Mouse (Mus musculus): ENCODE results near the gene Ociad1.

Ociad1 gene

GRCm38 (mm10) chr5:73292502-73293457 is at the start of gene Ociad1:
Gene Ociad1 (plus strand): TSS chr5:73292784.
- in situ Hi-C loops (cut with MboI; ENCODE audit: low sequenced_read_pairs) = no loop called here

GRCm38 (mm10) chr5:73244403-73244802 is 48.2 kb upstream of the Ociad1 start:
- in situ Hi-C loops (cut with MboI; ENCODE audit: low sequenced_read_pairs) = no loop called here

- in situ Hi-C loops (cut with MboI; ENCODE audit: low sequenced_read_pairs) = no loop called here
These were observed 46.2 kb upstream of the Ociad1 start for GRCm38 (mm10) chr5:73246414-73246813.

- in situ Hi-C loops (cut with MboI; ENCODE audit: low sequenced_read_pairs) = no loop called here
These were observed 44.4 kb upstream of the Ociad1 start for GRCm38 (mm10) chr5:73248211-73248610.

GRCm38 (mm10) chr5:73249341-73249740 is 43.2 kb upstream of the Ociad1 start:
- in situ Hi-C loops (cut with MboI; ENCODE audit: low sequenced_read_pairs) = no loop called here

- in situ Hi-C loops (cut with MboI; ENCODE audit: low sequenced_read_pairs) = no loop called here
These were observed 39.8 kb upstream of the Ociad1 start for GRCm38 (mm10) chr5:73252739-73253138.

- in situ Hi-C loops (cut with MboI; ENCODE audit: low sequenced_read_pairs) = no loop called here
These were observed 37.9 kb upstream of the Ociad1 start for GRCm38 (mm10) chr5:73254660-73255059.

DNA sequence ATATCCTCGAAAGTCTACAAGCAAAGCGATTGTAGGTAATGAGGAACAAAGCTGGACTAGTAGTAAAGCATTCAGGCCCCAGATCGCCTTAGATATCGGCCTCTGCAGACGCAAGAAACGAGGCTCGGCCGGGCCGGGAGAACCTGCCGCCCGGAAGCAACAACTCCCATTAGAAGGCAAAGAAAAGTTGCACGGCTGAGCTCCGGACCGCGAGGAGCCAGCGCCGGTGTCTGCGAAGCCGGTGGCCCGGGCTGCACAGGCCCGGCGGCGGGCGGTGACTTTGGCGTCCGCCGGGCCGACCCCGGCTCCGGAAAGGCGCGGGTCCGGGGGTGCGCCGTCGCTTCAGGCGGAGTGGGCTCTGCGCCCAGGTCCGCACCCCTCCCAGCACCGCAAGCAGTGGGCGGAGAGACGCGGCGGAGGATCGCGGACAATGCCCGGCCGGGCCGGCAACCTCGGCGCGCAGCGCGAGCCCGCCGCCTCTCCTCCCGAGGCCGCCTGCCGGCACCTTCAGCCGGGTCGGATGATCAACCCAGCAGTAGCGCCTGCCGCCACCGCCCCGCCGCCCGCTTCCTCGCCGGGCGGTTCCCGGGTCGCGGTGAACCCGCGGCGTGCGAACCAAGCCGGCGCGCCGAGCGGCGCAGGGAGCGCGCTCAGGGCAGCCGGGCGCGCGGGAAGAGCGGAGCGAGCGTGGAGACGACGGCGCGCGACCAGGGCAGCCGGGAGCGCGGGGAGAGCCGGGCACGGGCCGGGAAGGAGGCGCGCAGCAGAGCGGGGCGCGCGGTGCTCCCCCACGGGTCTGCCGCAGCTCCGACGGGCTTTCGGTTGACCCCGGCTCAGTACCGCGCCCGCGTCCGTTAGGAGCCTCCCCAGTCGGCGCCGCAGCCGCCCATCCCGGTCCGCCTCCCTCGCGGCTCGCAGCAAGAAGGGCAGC is 37.0 kb upstream of the Ociad1 start:
- in situ Hi-C loops (cut with MboI; ENCODE audit: low sequenced_read_pairs) = no loop called here

DNA sequence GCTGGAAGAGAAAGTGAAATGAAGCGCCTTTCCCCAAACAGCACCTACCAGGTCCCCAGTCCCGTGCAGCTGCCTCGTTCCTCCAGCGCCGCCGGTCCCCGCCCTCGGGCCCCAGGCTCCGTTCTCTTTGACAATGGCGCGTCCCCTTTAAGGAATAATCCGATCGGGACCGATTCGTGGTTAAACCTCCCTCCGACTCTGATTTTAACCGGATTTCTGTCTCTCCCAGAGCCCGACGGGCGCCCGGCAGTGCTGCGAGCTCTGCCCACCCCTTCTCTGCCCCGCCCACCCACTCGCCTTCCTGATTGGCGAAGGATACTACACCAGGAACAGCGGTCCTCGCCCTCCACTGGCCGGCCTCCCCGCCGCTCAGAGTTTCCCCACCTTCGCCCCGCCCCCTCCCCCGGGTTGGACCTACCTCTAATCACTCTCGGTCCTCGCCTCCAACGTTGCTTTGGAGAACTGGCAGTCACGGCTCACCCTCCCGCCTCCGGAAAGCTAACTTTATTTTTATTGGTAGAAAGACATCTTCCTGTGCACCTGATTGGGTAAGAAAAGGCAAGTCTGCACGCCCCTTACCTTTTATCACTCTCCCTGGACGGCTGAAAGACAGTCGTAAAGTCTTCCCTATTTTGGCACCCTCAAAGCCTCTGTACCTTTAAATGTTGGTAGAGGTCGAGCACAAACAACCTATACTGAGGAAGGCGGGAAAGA is 36.1 kb upstream of the Ociad1 start, which contains the start of gene Fryl:
TSS of gene Fryl (minus strand) at position 268 of the 714 bp plus-strand sequence.
- in situ Hi-C loops (cut with MboI; ENCODE audit: low sequenced_read_pairs) = no loop called here

DNA sequence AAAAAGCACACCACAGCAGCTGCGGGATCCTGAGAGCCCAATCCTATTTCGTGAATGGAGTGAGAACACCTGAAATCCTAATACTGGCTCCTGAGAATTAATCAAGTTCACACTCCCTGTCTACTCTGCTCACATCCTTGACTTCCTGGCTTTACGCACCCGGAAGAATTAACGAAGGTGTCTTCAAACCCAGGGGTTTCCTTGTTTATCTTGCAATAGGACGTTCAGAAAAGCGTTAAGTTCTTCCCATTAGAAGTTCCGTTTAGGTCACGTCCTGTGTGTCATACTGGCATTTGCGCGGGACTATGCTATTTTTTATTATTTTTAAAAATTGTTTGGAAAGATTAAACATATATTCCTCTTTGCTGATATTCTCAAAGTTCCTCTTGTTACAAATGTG is 35.5 kb upstream of the Ociad1 start:
- in situ Hi-C loops (cut with MboI; ENCODE audit: low sequenced_read_pairs) = no loop called here

- in situ Hi-C loops (cut with MboI; ENCODE audit: low sequenced_read_pairs) = no loop called here
These were observed 34.9 kb upstream of the Ociad1 start for GRCm38 (mm10) chr5:73257723-73258122.

DNA sequence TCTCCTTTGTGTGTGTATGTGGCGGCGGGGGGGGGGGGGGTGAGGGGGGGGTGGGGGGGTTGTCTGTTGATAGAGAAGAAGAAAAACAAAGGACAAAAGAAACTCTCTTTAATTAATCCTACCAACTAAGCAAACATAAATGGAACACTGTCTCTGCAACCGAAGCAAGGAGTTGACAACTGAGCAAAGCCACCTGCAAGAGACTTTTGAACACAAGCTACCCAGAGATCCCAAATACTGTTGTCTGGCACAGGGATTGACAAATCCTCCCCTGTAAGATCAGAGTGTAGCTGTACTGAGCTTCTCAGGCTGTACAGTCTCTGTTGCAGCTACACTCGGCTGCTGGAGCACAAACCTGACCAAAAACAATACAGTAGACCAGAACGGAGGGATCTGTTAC is 28.5 kb upstream of the Ociad1 start:
- in situ Hi-C loops (cut with MboI; ENCODE audit: low sequenced_read_pairs) = no loop called here

DNA sequence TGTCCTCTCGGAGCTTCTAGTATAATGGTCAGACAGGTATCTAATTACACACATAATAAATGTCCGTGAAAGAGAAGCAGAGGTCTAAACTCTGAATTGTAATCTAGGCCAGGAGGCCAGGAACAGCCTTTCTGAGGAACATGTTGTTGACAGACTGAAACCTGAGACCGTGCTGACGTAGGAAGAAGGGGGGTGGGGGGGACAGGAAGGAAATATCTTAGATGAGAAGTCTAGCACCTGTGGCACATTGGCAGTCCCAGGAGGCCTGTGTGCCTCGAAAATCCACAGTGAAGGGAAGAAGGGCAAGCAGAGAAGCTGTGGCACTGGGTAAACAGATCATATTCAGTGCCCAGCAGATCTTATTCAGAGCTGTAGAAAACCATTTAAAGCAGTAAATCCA is 27.1 kb upstream of the Ociad1 start:
- in situ Hi-C loops (cut with MboI; ENCODE audit: low sequenced_read_pairs) = no loop called here

DNA sequence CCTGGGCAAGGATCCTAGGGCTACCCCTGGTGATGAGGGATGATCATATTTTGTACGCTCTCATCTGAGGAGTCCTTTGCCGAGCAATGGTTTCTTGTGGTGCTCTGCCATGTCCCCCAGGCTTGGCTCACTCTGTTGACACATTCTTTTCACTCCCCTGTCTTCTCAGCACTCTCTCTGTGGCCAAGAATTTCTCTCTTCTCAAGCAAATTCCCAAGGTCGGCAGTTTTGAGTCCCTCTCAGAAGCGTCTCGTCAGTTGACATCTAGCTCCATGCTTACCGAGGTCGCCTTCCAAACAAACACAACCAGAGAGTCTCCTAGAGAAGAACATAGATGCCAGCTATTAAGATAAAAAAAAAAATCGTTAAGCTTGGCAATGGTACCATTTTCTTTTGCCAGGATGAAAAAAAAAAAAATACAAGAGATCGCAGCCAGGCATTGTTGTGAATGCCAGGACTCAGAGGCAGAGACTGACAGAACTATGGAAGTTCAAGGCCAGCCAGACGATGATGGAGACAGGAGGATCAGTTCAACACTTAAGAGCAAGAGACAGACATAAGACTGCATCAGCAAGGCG is 23.9 kb upstream of the Ociad1 start:
- in situ Hi-C loops (cut with MboI; ENCODE audit: low sequenced_read_pairs) = no loop called here

GRCm38 (mm10) chr5:73270612-73271011 is 22.0 kb upstream of the Ociad1 start:
- in situ Hi-C loops (cut with MboI; ENCODE audit: low sequenced_read_pairs) = no loop called here

DNA sequence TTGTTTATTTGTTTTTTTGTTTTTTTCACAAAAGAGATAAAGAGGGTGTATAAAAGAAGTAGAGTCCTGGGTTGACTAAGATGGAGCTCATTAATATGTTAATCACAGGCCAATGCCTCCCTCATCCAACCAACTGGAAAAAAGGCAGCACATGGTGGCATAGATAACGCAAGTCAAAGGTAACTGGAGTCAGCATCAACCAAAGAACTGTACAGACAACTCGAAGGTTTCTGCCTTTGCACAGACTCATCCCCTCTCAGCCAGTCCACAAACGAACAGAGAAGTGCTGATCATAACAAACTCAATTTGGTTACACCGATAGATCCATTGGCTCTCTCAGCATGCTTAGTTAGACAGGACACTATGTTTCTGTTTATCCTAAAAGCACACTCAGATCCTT is 19.4 kb upstream of the Ociad1 start:
- in situ Hi-C loops (cut with MboI; ENCODE audit: low sequenced_read_pairs) = no loop called here

DNA sequence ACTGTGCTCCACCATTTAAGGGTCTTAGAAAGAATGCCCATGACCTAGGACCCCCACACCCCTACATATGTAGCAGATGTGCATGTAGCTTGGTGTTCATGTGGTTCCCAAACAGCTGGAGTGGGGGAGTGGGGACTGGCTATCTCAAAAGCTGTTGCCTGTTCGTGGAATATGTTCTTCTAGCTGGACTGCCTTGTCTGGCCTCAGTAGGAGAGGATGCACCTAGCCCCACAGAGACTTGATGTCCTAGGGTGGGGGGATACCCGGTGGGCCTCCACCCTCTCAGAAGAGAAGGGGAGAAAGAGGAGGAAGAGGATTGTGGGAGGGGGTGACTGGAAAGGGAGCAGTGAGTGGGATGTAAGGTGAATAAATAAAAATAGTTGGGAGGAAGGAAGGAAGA is 17.6 kb upstream of the Ociad1 start:
- in situ Hi-C loops (cut with MboI; ENCODE audit: low sequenced_read_pairs) = no loop called here

- in situ Hi-C loops (cut with MboI; ENCODE audit: low sequenced_read_pairs) = no loop called here
These were observed 13.4 kb upstream of the Ociad1 start for GRCm38 (mm10) chr5:73279190-73279589.

DNA sequence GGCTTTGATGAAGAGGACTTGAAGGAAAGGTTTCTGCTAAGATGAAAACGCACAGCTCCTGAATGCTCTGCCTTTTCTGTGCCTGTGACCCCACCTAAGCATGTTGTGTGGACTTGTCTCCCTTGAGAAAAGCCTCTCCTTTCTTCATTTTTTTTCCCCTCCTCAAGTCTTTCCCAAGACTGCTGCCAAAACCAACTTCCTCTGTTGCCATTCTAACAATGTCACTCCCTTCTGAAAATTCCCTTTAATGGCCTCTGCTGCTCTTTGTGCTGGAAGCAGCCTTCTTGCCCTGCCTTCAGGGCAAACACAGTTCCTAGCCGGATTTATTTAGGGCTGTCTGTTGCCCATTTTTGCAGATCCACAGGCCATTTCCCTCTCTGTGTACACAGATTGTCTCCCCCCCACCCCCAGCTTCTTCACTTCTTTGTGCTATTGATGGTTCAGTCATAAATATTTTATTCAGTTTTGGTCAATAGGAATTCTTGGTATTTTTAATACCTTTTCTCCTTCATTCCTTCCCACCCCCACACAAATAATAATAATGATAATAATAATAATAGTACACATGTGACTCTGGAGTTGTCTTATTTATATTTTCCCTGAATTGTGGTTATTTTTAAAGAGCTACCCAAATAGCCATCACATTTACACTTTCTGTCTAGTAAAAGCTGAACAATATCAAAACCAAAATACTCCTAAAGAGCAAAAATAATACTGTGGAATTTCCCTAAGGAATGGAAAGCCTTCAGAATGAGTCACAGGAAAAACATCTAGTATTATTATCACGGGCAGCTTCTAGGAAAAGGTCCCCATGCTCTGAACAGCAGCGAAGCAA is 12.6 kb upstream of the Ociad1 start:
- in situ Hi-C loops (cut with MboI; ENCODE audit: low sequenced_read_pairs) = no loop called here

GRCm38 (mm10) chr5:73280567-73280850 is 12.1 kb upstream of the Ociad1 start:
- in situ Hi-C loops (cut with MboI; ENCODE audit: low sequenced_read_pairs) = no loop called here
